Mouse (Mus musculus): ENCODE measurements around the gene Zmym1.

GRCm38 (mm10) chr4:127064051-127064450, 3.1 kb upstream of the Zmym1 start:
- no peak for TF ChIP-seq CTCF (IDR thresholded peaks at IDR 0.05; ENCODE audit: extremely low read depth, insufficient read length, insufficient replicate concordance, low read depth, low read length)
- no peak for TF ChIP-seq POLR2A (IDR thresholded peaks at IDR 0.05; ENCODE audit: low read depth, low read length)

All from small intestine, adult 2 months (tissue).